Mouse (Mus musculus) limb, embryonic 15.5 days (tissue): ENCODE data around the gene Pcdh9. TPM values are rescaled to one million over a fixed set of nuclear protein-coding genes. Genes with fewer than 3 reads are reported as not detected.

Experiments used
- ATAC-seq: fragments of 200-750 bp; cut with Nextera tagmentation; 2 replicates; pipeline ENCODE4 v1.8.0; 2017; ENCODE audit warnings: low read depth, moderate TSS enrichment; ENCODE audit not compliant: insufficient number of reproducible peaks, low FRiP score, low TSS enrichment
- H3K27ac ChIP-seq: fragments of 300-500 bp; sonication (generic); 2 replicates; pipeline ENCODE4 v1.5.1; 2015; ENCODE audit warnings: moderate library complexity, mild to moderate bottlenecking, inconsistent platforms
- H3K27me3 ChIP-seq: fragments of 300-500 bp; sonication (generic); 2 replicates; pipeline ENCODE4 v1.6.1; 2015; ENCODE audit warnings: inconsistent platforms
- H3K36me3 ChIP-seq: fragments of 300-500 bp; sonication (generic); 2 replicates; pipeline ENCODE4 v1.6.1; 2015; ENCODE audit warnings: inconsistent platforms
- H3K4me1 ChIP-seq: fragments of 300-500 bp; sonication (generic); 2 replicates; pipeline ENCODE4 v1.6.1; 2015; ENCODE audit warnings: inconsistent platforms
- H3K4me2 ChIP-seq: fragments of 300-500 bp; sonication (generic); 2 replicates; pipeline ENCODE4 v1.6.1; 2015; ENCODE audit warnings: mild to moderate bottlenecking, inconsistent platforms
- H3K4me3 ChIP-seq: fragments of 300-500 bp; sonication (generic); 2 replicates; pipeline ENCODE4 v1.5.1; 2015; ENCODE audit warnings: mild to moderate bottlenecking, inconsistent platforms
- H3K9ac ChIP-seq: fragments of 300-500 bp; sonication (generic); 2 replicates; pipeline ENCODE4 v1.6.1; 2015; ENCODE audit warnings: inconsistent platforms
- H3K9me3 ChIP-seq: fragments of 300-500 bp; sonication (generic); 2 replicates; pipeline ENCODE4 v1.6.1; 2016; ENCODE audit warnings: inconsistent platforms
- WGBS: fragments of 180-500 bp; shearing (Covaris S2); methylation state at CpG from one replicate; pipeline ENCODE4 v1.1.7; 2015; 5-methylcytosine and 5-hydroxymethylcytosine counted together
- polyA plus RNA-seq: library from polyadenylated mRNA; unstranded; fragments of >200 nt; fragmentation: Nextera tagmentation; extraction: Ambion mirVana; gene quantifications from 2 replicates; pipeline ENCODE4 v1.2.1, GENCODE M21; 2015

Gene Pcdh9
- 35.2 and 40.3 TPM in 2 replicates for polyA plus RNA-seq

DNA sequence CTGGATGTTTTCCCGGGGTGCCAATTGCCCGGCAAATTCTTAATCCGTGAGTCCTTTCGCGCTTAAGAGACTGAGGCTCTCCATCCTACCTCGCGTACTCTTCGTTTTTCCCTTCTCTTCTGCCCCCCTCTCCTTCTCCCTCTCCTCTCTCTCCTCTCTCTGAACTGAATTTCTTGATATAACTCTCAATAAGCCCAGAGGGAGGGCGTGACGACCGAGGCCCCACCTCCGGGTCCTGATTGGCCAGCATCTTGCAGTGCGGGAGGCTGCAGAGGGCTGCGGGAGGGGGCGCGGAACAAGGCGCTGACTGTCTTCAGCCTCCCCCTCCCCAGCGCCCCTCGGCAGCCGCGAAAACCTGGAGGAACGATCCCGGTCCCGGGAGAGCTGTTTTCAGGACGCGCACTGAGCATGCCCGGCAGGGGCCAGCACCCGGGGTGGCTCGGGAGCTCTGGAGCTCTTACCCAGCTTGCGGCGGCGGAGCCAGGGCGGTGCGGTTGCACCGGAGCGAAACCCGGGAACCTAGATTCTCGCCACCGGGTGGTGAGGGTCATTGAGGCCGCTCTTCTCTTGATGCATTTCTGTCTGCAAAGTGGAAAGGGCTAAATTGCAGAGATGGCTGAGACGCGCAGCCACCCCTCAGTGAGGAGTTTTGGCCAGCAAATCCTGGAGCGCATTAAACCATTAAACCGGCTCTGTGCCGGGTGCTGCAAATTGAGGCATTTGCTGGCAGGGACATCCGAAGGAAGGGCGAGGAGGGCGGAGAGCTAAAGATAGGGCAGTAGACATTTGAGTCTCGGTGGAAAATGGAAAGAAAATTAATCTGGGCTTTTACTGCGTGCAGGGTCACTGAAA lies at the start of gene Pcdh9:
TSS of gene Pcdh9 (minus strand) at position 161 of the 852 bp plus-strand sequence.
- H3K4me2 ChIP-seq, result peak within 1 kb of the TSS; percentile 83
- peak; percentile 97 for ATAC-seq
- no peaks in the 10 kb centered on the region for H3K27me3 ChIP-seq
- H3K4me1 ChIP-seq, result peaks cover 10% of the 10 kb centered on the region
- H3K9ac ChIP-seq, result peak within 1 kb of the TSS; percentile 44
- H3K4me3 ChIP-seq, result peak within 1 kb of the TSS; percentile 62
- no peaks in the 10 kb centered on the region for H3K9me3 ChIP-seq
- 0% methylated on average over 50 of the region's 50 CpGs for WGBS
- H3K36me3 ChIP-seq, result 0 out of 2 replicates have a peak, but pooled peaks cover 2% of the 10 kb centered on the region
- peak within 1 kb of the TSS; percentile 85 for H3K27ac ChIP-seq

DNA sequence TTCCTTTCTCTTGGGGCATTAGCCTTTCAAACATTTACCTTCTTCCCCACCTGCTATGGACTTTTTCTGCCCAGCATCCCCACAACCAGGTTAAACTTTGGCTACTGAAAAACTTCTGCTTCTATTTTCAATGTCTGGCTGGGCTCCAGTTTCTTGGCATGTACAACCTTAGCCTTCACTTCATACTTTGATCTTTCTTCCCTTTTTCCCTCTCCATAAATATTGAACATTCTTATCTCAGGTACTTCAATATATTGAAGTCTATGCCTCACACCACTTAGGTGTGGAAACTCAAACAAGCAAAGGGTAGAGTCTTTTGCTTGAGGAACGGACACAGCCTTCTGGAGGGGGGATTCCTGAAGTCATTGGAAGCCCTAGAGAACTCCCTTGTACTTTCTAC lies 16.4 kb upstream of the Pcdh9 start:
- Histone ChIP-seq H3K9me3 (no peaks in the 10 kb centered on the region), H3K27ac (no peak overlapping the region), H3K4me3 (no peak overlapping the region), H3K27me3 (no peaks in the 10 kb centered on the region), H3K9ac (no peak overlapping the region), H3K4me2 (no peak overlapping the region), H3K36me3 (no peaks in the 10 kb centered on the region), H3K4me1 (no peaks in the 10 kb centered on the region)
- 76% methylated on average over 1 of the region's 1 CpGs for WGBS
- ATAC-seq, result no peak

DNA sequence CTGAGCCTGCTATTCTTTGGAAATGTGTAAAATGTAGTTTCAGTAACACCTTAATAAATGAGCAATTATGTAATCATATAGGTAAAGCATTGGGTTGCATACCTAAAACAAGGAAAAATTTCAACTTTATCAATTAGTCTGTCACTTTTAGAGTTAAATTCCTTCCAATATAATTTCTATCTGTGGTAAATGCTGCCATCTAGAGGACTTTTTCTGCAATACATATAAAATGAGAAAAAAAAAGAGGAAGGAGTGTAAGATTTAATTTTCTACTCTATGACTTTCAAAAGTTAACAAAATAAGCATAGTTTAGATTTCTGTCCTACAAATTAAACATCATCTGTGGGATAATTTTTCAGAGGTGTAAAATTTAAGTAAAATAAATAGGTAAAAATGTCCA lies 8.1 kb upstream of the Pcdh9 start:
- Histone ChIP-seq H3K4me3 (no peak overlapping the region), H3K4me2 (no peak overlapping the region), H3K9ac (no peak overlapping the region), H3K4me1 (no peaks in the 10 kb centered on the region), H3K9me3 (no peaks in the 10 kb centered on the region), H3K27me3 (no peaks in the 10 kb centered on the region), H3K27ac (no peak overlapping the region), H3K36me3 (no peaks in the 10 kb centered on the region)
- ATAC-seq, result no peak

DNA sequence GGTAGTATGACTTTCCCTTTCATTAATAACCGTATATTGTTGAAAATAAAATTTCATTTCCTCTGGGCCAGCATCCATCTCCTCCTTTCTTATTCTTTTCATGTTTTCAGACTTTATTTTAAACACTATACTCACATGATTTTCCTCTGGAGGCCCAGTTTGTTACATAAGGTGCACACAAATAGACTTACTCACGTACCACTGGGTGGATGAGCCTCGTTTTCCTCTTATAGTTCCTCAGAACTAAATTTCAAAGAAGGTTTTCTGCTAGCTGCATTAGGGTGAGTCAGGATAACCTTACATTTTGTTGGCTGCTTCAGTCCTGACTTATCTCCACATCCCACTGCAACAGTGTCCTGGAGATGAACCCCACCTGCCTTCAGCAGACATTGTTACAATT lies 4.7 kb upstream of the Pcdh9 start:
- Histone ChIP-seq H3K4me2 (no peak overlapping the region), H3K27me3 (no peaks in the 10 kb centered on the region), H3K36me3 (no peaks in the 10 kb centered on the region), H3K4me1 (peaks cover 4% of the 10 kb centered on the region; the same call in 1 of the 2 replicates), H3K4me3 (no peak overlapping the region), H3K9me3 (no peaks in the 10 kb centered on the region), H3K9ac (no peak overlapping the region), H3K27ac (no peak overlapping the region)
- ATAC-seq, result no peak
- WGBS, result 79% methylated on average over 3 of the region's 3 CpGs

DNA sequence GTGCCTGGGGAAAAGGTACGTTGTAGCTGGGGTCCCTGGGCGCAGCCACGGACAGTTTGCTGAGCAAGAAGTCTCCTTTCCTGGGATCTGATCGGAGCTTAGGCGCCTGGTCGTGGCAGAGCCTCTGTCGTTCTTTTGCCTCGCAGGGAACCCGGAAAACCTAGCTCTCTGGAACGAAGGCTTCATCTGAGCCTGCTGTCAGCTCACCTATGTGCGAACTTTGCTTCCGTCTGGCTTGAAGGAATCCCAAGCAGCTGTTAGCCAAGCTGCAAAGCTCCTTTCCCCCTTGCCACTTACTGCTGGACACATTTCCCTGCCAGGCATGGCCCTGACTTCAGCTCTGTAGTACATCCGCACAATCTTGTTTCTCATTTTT lies 880 bp upstream of the Pcdh9 start:
- Histone ChIP-seq H3K4me2 (peak overlapping the region; percentile 83), H3K4me1 (peaks cover 10% of the 10 kb centered on the region), H3K36me3 (no peaks in the 10 kb centered on the region), H3K27me3 (no peaks in the 10 kb centered on the region), H3K9me3 (no peaks in the 10 kb centered on the region), H3K9ac (peak overlapping the region; percentile 44), H3K4me3 (peak overlapping the region; percentile 62), H3K27ac (peak overlapping the region; percentile 85)
- under 1% methylated on average over 13 of the region's 13 CpGs for WGBS
- ATAC-seq, result no peak

DNA sequence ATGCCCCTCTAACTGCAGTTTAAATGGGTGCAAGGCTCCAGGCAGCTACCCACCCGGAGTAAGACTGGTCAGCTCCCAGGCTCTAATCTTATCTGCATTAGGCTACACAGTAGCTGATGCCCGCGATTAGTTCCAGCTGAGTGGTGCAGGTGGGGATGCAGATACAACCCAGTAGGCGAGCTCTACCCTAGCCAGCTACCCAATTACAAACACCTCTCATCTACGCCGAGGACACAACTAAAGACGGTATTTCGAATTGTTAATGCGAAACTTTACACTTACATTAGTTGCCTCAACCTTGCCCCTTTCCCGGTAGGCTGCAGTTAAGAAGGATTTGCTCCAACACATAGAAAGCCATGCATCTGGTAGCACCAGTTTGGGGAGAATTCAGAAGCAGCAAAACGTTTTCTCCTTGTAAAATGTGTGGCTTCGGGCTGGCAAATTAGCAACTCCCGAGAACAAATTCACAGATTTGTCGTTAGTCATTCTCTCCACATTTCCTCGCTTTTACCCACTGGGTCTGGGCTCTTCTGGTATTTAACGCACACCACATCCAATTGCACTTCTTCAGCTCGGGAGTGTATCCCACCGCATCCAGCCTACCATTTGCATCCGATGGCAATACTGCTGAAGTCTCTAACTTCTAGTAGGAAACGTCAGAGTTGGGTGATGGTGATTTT lies 500 bp downstream of the Pcdh9 start:
- Histone ChIP-seq H3K4me3 (peak overlapping the region; percentile 62), H3K9ac (0 out of 2 replicates have a peak overlapping the region, but pooled peaks have one; percentile 29), H3K27ac (peak overlapping the region; percentile 57), H3K27me3 (no peaks in the 10 kb centered on the region), H3K36me3 (0 out of 2 replicates have a peak, but pooled peaks cover 2% of the 10 kb centered on the region), H3K4me1 (peaks cover 10% of the 10 kb centered on the region), H3K9me3 (no peaks in the 10 kb centered on the region), H3K4me2 (peak overlapping the region; percentile 83)
- under 1% methylated on average over 20 of the region's 20 CpGs for WGBS
- no peak for ATAC-seq

DNA sequence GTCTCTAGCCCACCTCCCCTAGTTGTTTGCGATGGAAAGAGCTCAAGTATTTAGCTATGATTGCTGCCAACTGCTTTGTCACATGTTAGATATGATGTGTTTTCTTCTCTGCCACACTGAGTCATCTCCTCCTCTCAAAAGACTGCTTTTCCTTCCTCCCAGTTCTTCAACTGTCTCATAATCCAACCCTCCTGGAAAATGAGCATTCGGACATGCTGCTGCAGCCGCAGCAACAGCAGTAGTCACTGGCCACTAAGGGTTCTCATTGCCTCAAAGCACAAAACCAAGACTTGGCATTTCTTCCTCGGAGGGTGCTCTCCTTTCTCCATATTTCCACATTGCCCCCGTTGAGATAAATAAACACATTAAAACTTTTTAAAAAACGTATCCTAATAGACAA lies 1.2 kb downstream of the Pcdh9 start:
- ATAC-seq, result no peak
- Histone ChIP-seq H3K27ac (no peak overlapping the region), H3K9ac (no peak overlapping the region), H3K4me1 (peaks cover 10% of the 10 kb centered on the region), H3K4me3 (peak overlapping the region; percentile 62), H3K36me3 (0 out of 2 replicates have a peak, but pooled peaks cover 2% of the 10 kb centered on the region), H3K4me2 (peak overlapping the region; percentile 83), H3K27me3 (no peaks in the 10 kb centered on the region), H3K9me3 (no peaks in the 10 kb centered on the region)
- WGBS, result 28% methylated on average over 6 of the region's 6 CpGs

DNA sequence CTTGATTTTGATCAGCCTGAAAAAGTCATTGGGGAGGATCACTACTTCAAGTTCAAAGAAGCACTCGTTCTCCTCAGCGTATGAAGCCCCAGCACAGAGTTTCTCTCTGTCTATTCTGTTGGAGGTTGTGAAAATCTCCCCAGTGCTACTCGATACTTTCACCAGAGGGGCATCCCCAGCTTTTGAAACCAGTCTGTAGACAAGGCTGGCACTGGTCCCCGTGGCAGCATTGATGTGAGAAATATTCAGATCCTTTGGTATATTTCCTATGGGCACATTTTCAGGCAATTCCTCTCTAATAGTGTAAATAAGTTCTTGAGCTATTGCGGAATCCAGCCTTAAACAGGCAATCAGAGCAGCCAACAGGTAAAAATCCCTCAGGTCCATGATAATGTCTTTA lies 2.1 kb downstream of the Pcdh9 start:
- H3K4me1 ChIP-seq, result peaks cover 10% of the 10 kb centered on the region
- no peak for ATAC-seq
- no peaks in the 10 kb centered on the region for H3K9me3 ChIP-seq
- no peak overlapping the region for H3K9ac ChIP-seq
- H3K27me3 ChIP-seq, result no peaks in the 10 kb centered on the region
- 0 out of 2 replicates have a peak overlapping the region, but pooled peaks have one; percentile 83 for H3K4me2 ChIP-seq
- H3K27ac ChIP-seq, result no peak overlapping the region
- H3K4me3 ChIP-seq, result peak overlapping the region; percentile 62
- 0 out of 2 replicates have a peak, but pooled peaks cover 2% of the 10 kb centered on the region for H3K36me3 ChIP-seq
- 73% methylated on average over 5 of the region's 5 CpGs for WGBS

DNA sequence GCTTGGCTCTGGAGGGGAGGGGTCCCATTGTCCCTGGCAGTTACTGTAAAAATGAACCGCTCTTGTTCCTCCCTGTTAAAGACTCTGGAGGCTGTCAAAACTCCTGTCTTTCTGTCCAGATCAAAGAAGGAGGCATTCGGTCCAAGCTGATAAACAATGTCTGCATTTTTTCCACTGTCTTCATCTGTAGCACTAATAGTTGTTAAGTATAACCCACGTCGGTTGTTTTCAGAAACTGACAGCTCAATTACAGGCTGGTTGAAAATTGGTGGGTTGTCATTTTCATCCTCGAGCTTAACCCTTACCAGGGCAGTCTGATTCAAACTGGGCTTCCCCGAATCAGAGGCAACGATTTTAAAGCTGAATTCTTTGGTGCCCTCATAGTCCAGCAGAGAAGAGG lies 3.4 kb downstream of the Pcdh9 start:
- no peak overlapping the region for H3K9ac ChIP-seq
- ATAC-seq, result no peak
- no peaks in the 10 kb centered on the region for H3K9me3 ChIP-seq
- H3K4me3 ChIP-seq, result no peak overlapping the region
- H3K4me2 ChIP-seq, result no peak overlapping the region
- H3K27ac ChIP-seq, result no peak overlapping the region
- peaks cover 10% of the 10 kb centered on the region for H3K4me1 ChIP-seq
- 0 out of 2 replicates have a peak, but pooled peaks cover 2% of the 10 kb centered on the region for H3K36me3 ChIP-seq
- H3K27me3 ChIP-seq, result no peaks in the 10 kb centered on the region
- 64% methylated on average over 7 of the region's 7 CpGs for WGBS

DNA sequence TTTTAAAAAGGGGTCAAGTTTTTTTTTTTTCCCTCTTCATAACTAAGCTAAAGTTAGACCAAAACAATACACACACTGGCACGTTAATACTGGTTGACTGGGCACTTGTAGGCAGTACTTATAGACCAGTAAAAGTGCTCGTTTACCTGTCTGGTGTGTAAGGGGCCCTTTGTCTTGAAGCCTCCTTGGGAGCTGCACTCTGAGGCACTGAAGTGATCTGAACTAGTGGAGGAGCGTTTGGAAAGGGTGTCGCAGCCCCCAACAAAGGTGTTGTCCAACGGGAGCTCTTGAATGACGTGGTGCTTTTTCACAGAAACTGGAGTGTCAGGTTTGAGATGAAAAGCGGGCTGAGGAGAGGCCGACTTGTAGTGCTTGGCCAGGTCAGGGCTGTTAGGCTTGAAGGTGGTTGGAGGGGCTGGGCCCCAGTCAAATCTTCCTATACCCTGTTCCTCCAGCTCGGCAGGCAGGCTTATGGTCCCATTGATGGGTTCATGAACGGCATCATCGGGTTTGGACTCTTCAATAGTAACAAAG lies 4.9 kb downstream of the Pcdh9 start:
- H3K36me3 ChIP-seq, result 0 out of 2 replicates have a peak, but pooled peaks cover 2% of the 10 kb centered on the region
- H3K4me1 ChIP-seq, result peaks cover 7% of the 10 kb centered on the region; the same call in 1 of the 2 replicates
- no peak overlapping the region for H3K4me2 ChIP-seq
- no peak overlapping the region for H3K4me3 ChIP-seq
- 60% methylated on average over 11 of the region's 11 CpGs for WGBS
- no peak overlapping the region for H3K9ac ChIP-seq
- H3K27me3 ChIP-seq, result no peaks in the 10 kb centered on the region
- no peaks in the 10 kb centered on the region for H3K9me3 ChIP-seq
- H3K27ac ChIP-seq, result no peak overlapping the region
- no peak for ATAC-seq

DNA sequence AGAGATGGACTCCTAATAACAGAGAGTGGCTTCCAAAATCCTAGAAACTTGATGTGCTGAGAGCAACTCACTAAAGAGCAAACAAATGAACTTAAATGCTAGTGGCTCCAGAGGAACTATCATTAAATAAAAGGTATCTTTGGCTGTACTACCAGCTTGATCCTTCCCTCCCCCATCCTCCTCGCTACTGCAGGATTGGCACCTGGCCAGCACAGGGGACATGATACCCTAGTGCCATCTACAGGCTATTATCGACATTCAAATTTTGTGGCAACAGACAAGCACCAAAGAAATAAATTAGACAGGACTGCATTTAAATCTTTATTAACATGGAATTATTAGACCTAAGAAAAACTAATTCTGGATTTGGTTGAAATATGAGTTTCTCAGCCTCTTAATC lies 6.0 kb downstream of the Pcdh9 start:
- no peaks in the 10 kb centered on the region for H3K27me3 ChIP-seq
- no peak for ATAC-seq
- H3K4me2 ChIP-seq, result no peak overlapping the region
- peaks cover 7% of the 10 kb centered on the region; the same call in 1 of the 2 replicates for H3K4me1 ChIP-seq
- no peak overlapping the region for H3K27ac ChIP-seq
- 0 out of 2 replicates have a peak, but pooled peaks cover 2% of the 10 kb centered on the region for H3K36me3 ChIP-seq
- no peaks in the 10 kb centered on the region for H3K9me3 ChIP-seq
- H3K4me3 ChIP-seq, result no peak overlapping the region
- 6% methylated on average over 2 of the region's 2 CpGs for whole genome bisulfite sequencing
- no peak overlapping the region for H3K9ac ChIP-seq

DNA sequence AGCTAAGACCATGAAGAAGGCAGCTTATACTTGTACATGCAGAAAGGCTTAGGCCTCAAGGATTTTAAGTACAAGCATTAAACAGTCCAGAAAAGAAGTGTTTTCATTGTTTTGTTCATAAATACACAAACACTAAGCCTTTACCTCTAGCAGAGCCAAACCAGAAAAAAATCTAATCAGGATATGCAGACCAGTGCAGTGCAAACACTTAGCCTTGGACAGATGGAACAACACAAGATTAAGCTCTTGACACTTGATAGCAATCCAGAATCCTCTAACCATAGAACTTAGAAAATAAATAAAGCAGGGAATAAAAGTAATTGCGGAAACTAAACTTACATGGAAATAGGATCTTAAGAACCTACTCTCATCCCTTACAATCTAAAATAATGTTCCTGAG lies 10.4 kb downstream of the Pcdh9 start:
- Histone ChIP-seq H3K9ac (no peak overlapping the region), H3K4me1 (no peaks in the 10 kb centered on the region), H3K36me3 (no peaks in the 10 kb centered on the region), H3K27me3 (no peaks in the 10 kb centered on the region), H3K4me2 (no peak overlapping the region), H3K9me3 (no peaks in the 10 kb centered on the region), H3K4me3 (no peak overlapping the region), H3K27ac (no peak overlapping the region)
- WGBS, result 89% methylated on average over 1 of the region's 1 CpGs
- ATAC-seq, result no peak
